Mouse (Mus musculus) midbrain, embryonic 16.5 days (tissue): ENCODE results near the gene Apol7a. TPM values are rescaled to one million over a fixed set of nuclear protein-coding genes. Genes with fewer than 3 reads are reported as not detected.

Experiments
- ATAC-seq: fragments of 200-750 bp; cut with Nextera tagmentation; 2 replicates; pipeline ENCODE4 v1.8.0; 2017; ENCODE audit warnings: moderate TSS enrichment
- H3K27ac ChIP-seq: fragments of 300-500 bp; sonication (generic); 2 replicates; pipeline ENCODE4 v1.5.1; 2014; ENCODE audit warnings: mild to moderate bottlenecking, low read length, mixed read lengths
- H3K27me3 ChIP-seq: fragments of 300-500 bp; sonication (generic); 2 replicates; pipeline ENCODE4 v1.6.1; 2014; ENCODE audit warnings: low read depth, low read length, mixed read lengths; ENCODE audit not compliant: control insufficient read depth, insufficient read depth
- H3K36me3 ChIP-seq: fragments of 300-500 bp; sonication (generic); 2 replicates; pipeline ENCODE4 v1.6.1; 2014; ENCODE audit warnings: mild to moderate bottlenecking, low read length, moderate library complexity, mixed read lengths; ENCODE audit not compliant: control insufficient read depth, insufficient read depth
- H3K4me1 ChIP-seq: fragments of 300-500 bp; sonication (generic); 2 replicates; pipeline ENCODE4 v1.6.1; 2014; ENCODE audit warnings: mild to moderate bottlenecking, low read length, mixed read lengths; ENCODE audit not compliant: control insufficient read depth, insufficient read depth
- H3K4me2 ChIP-seq: fragments of 300-500 bp; sonication (generic); 2 replicates; pipeline ENCODE4 v1.6.1; 2014; ENCODE audit warnings: mild to moderate bottlenecking, low read length, mixed read lengths
- H3K4me3 ChIP-seq: fragments of 300-500 bp; sonication (generic); 2 replicates; pipeline ENCODE4 v1.5.1; 2014; ENCODE audit warnings: low read depth, mild to moderate bottlenecking, low read length, moderate library complexity, mixed read lengths
- H3K9ac ChIP-seq: fragments of 300-500 bp; sonication (generic); 2 replicates; pipeline ENCODE4 v1.6.1; 2014; ENCODE audit warnings: low read depth, low read length, mixed read lengths
- H3K9me3 ChIP-seq: fragments of 300-500 bp; sonication (generic); replicated peaks from 2 replicates; pipeline ENCODE4 v1.6.1; 2014; ENCODE audit warnings: mild to moderate bottlenecking, low read length, mixed read lengths; ENCODE audit not compliant: control insufficient read depth, poor library complexity, severe bottlenecking
- WGBS: fragments of 180-500 bp; shearing (Covaris S2); extraction: QIAGEN DNeasy Blood & Tissue Kit; methylation state at CpG from one replicate; pipeline ENCODE4 v1.1.7; 2014; 5-methylcytosine and 5-hydroxymethylcytosine counted together
- polyA plus RNA-seq: library from polyadenylated mRNA; unstranded; fragments of >200 nt; fragmentation: Nextera tagmentation; extraction: Ambion mirVana; gene quantifications from 2 replicates; pipeline ENCODE4 v1.2.1, GENCODE M21; 2015

Apol7a gene
- polyA plus RNA-seq, 1 experiment from 2014 or later, result not detected

- Histone ChIP-seq H3K36me3 (no peaks in the 10 kb centered on the region), H3K4me1 (peaks cover 39% of the 10 kb centered on the region), H3K9ac (peak overlapping the region; percentile 58), H3K4me2 (peak overlapping the region; percentile 52), H3K4me3 (peak overlapping the region; percentile 32), H3K27ac (peak overlapping the region; percentile 56), H3K27me3 (no peaks in the 10 kb centered on the region), H3K9me3 (no peaks in the 10 kb centered on the region)
- 3% methylated on average over 24 of the region's 29 CpGs for WGBS
- peak; percentile 82 for ATAC-seq
Measured at GRCm38 (mm10) chr15:77358320-77359040, 40.4 kb downstream of the Apol7a start.

- Histone ChIP-seq H3K4me1 (peaks cover 37% of the 10 kb centered on the region), H3K27me3 (no peaks in the 10 kb centered on the region), H3K4me3 (0 out of 2 replicates have a peak overlapping the region, but pooled peaks have one; percentile 5), H3K4me2 (peak overlapping the region; percentile 32), H3K36me3 (no peaks in the 10 kb centered on the region), H3K27ac (peak overlapping the region; percentile 39; the same call in 1 of the 2 replicates), H3K9me3 (no peaks in the 10 kb centered on the region), H3K9ac (peak overlapping the region; percentile 42; the same call in 1 of the 2 replicates)
- peak; percentile 49; the same call in 1 of the 2 replicates for ATAC-seq
- WGBS, result 6% methylated on average over 11 of the region's 11 CpGs
Measured at GRCm38 (mm10) chr15:77356248-77356810, 42.6 kb downstream of the Apol7a start.

- Histone ChIP-seq H3K9ac (no peak overlapping the region), H3K27me3 (no peaks in the 10 kb centered on the region), H3K4me1 (peaks cover 37% of the 10 kb centered on the region), H3K36me3 (no peaks in the 10 kb centered on the region), H3K27ac (peak overlapping the region; percentile 48), H3K4me3 (no peak overlapping the region), H3K4me2 (no peak overlapping the region), H3K9me3 (no peaks in the 10 kb centered on the region)
- WGBS, result 42% methylated on average over 6 of the region's 6 CpGs
- ATAC-seq, result no peak
Measured at GRCm38 (mm10) chr15:77354848-77355551, 43.9 kb downstream of the Apol7a start.

GRCm38 (mm10) chr15:77354496-77354847, 44.4 kb downstream of the Apol7a start:
- Histone ChIP-seq H3K4me2 (no peak overlapping the region), H3K27ac (no peak overlapping the region), H3K9me3 (no peaks in the 10 kb centered on the region), H3K4me1 (peaks cover 37% of the 10 kb centered on the region), H3K36me3 (no peaks in the 10 kb centered on the region), H3K9ac (no peak overlapping the region), H3K4me3 (no peak overlapping the region), H3K27me3 (no peaks in the 10 kb centered on the region)
- 56% methylated on average over 4 of the region's 4 CpGs for WGBS
- ATAC-seq, result no peak

GRCm38 (mm10) chr15:77353764-77354163, 45.1 kb downstream of the Apol7a start:
- Histone ChIP-seq H3K4me3 (no peak overlapping the region), H3K4me1 (peaks cover 34% of the 10 kb centered on the region), H3K4me2 (no peak overlapping the region), H3K36me3 (no peaks in the 10 kb centered on the region), H3K27ac (no peak overlapping the region), H3K9me3 (no peaks in the 10 kb centered on the region), H3K27me3 (no peaks in the 10 kb centered on the region), H3K9ac (no peak overlapping the region)
- 40% methylated on average over 4 of the region's 4 CpGs for WGBS
- ATAC-seq, result no peak

GRCm38 (mm10) chr15:77352863-77353262, 46.0 kb downstream of the Apol7a start:
- Histone ChIP-seq H3K27ac (no peak overlapping the region), H3K4me1 (peaks cover 34% of the 10 kb centered on the region), H3K4me3 (no peak overlapping the region), H3K4me2 (no peak overlapping the region), H3K36me3 (no peaks in the 10 kb centered on the region), H3K9me3 (no peaks in the 10 kb centered on the region), H3K27me3 (no peaks in the 10 kb centered on the region), H3K9ac (no peak overlapping the region)
- WGBS, result 63% methylated on average over 7 of the region's 7 CpGs
- ATAC-seq, result no peak

GRCm38 (mm10) chr15:77350117-77350516, 48.8 kb downstream of the Apol7a start:
- H3K36me3 ChIP-seq, result no peaks in the 10 kb centered on the region
- no peak for ATAC-seq
- WGBS, result 93% methylated on average over 7 of the region's 7 CpGs
- H3K4me1 ChIP-seq, result peaks cover 17% of the 10 kb centered on the region
- H3K4me3 ChIP-seq, result no peak overlapping the region
- H3K9ac ChIP-seq, result no peak overlapping the region
- H3K4me2 ChIP-seq, result no peak overlapping the region
- no peaks in the 10 kb centered on the region for H3K9me3 ChIP-seq
- no peak overlapping the region for H3K27ac ChIP-seq
- no peaks in the 10 kb centered on the region for H3K27me3 ChIP-seq

GRCm38 (mm10) chr15:77348146-77348545, 50.8 kb downstream of the Apol7a start:
- H3K27me3 ChIP-seq, result no peaks in the 10 kb centered on the region
- no peak overlapping the region for H3K9ac ChIP-seq
- no peaks in the 10 kb centered on the region for H3K36me3 ChIP-seq
- H3K4me2 ChIP-seq, result no peak overlapping the region
- H3K4me3 ChIP-seq, result no peak overlapping the region
- no peak overlapping the region for H3K27ac ChIP-seq
- H3K9me3 ChIP-seq, result no peaks in the 10 kb centered on the region
- WGBS, result 75% methylated on average over 7 of the region's 7 CpGs
- ATAC-seq, result no peak
- peaks cover 7% of the 10 kb centered on the region; the same call in 1 of the 2 replicates for H3K4me1 ChIP-seq
